Mouse (Mus musculus) stomach, postnatal 0 days (tissue): ENCODE measurements around the gene Stxbp4. TPM values are rescaled to one million over a fixed set of nuclear protein-coding genes. Genes with fewer than 3 reads are reported as not detected.

Experiments
- ATAC-seq: fragments of 200-750 bp; cut with Nextera tagmentation; 2 replicates; pipeline ENCODE4 v1.8.0; 2017; ENCODE audit not compliant: low FRiP score, low TSS enrichment
- DNase-seq: peaks from one replicate; pipeline ENCODE4 v3.0.0-alpha.2; 2016; ENCODE audit warnings: low spot score
- H3K27ac ChIP-seq: fragments of 300-500 bp; sonication (generic); replicated peaks from 2 replicates; pipeline ENCODE4 v1.5.1; 2014; ENCODE audit warnings: mild to moderate bottlenecking, control low read depth
- H3K27me3 ChIP-seq: fragments of 300-500 bp; sonication (generic); 2 replicates; pipeline ENCODE4 v1.6.1; 2014; ENCODE audit warnings: low read length; ENCODE audit not compliant: control insufficient read depth, insufficient read depth
- H3K36me3 ChIP-seq: fragments of 300-500 bp; sonication (generic); 2 replicates; pipeline ENCODE4 v1.6.1; 2014; ENCODE audit warnings: low read length, mixed read lengths; ENCODE audit not compliant: control insufficient read depth, insufficient read depth
- H3K4me1 ChIP-seq: fragments of 300-500 bp; sonication (generic); replicated peaks from 2 replicates; pipeline ENCODE4 v1.6.1; 2014; ENCODE audit warnings: antibody characterized with exemption; ENCODE audit not compliant: control insufficient read depth, insufficient read depth
- H3K4me2 ChIP-seq: fragments of 300-500 bp; sonication (generic); replicated peaks from 2 replicates; pipeline ENCODE4 v1.6.1; 2014; ENCODE audit warnings: low read depth, mild to moderate bottlenecking, control low read depth, moderate library complexity
- H3K4me3 ChIP-seq: fragments of 300-500 bp; sonication (generic); 2 replicates; pipeline ENCODE4 v1.5.1; 2014; ENCODE audit warnings: low read depth, low read length, control low read depth
- H3K9ac ChIP-seq: fragments of 300-500 bp; sonication (generic); 2 replicates; pipeline ENCODE4 v1.6.1; 2014; ENCODE audit warnings: mild to moderate bottlenecking, low read length, control low read depth, mixed read lengths
- H3K9me3 ChIP-seq: fragments of 300-500 bp; sonication (generic); 2 replicates; pipeline ENCODE4 v1.6.1; 2016; ENCODE audit warnings: low read length; ENCODE audit not compliant: control insufficient read depth
- CTCF ChIP-seq: IDR thresholded peaks from 2 replicates; pipeline ENCODE4 v1.5.1; 2016; ENCODE audit warnings: antibody characterized with exemption, low read depth, mild to moderate bottlenecking, moderate library complexity
- EP300 ChIP-seq: optimal IDR thresholded peaks from 2 replicates; pipeline ENCODE3; 2016; ENCODE audit warnings: antibody characterized with exemption
- WGBS: fragments of 180-500 bp; shearing (Covaris S2); extraction: QIAGEN DNeasy Blood & Tissue Kit; methylation state at CpG from one replicate; pipeline ENCODE4 v1.1.7; 2014; 5-methylcytosine and 5-hydroxymethylcytosine counted together
- polyA plus RNA-seq: library from polyadenylated mRNA; unstranded; fragments of >200 nt; fragmentation: Nextera tagmentation; extraction: Ambion mirVana; gene quantifications from 2 replicates; pipeline ENCODE4 v1.2.1, GENCODE M21; 2015

Stxbp4 gene
- polyA plus RNA-seq, 1 experiment from 2014 or later, result 2.7 TPM

DNA sequence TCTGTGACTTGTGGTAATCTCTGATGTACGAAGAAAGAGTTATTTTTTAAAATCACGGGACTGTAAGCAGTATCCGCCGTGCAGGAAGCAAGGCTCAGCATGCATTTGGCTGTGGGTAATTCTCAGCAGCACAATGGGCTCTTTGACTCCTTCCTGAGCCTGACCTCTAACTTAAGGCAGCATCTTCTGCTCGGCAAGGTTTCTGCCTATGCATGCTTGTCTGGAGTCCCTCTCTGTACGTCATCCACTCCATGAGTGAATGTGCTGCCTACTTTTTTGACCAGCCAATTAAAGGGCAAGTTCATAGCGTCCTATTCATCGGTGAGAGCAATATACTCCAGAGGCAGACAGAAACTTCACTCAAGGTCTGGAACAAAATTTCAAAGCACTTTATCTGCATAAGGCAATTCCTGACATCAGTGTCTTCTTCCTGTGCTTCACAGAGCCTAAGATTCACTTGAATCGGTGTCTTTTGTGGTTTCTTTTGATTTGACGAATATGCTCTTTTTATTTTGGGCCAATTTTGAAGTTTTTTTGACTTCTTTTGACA lies 173.8 kb downstream of the Stxbp4 start:
- no peak for DNase-seq
- no peak overlapping the region for H3K9ac ChIP-seq
- H3K27me3 ChIP-seq, result no peaks in the 10 kb centered on the region
- H3K4me3 ChIP-seq, result no peak overlapping the region
- WGBS, result 73% methylated on average over 10 of the region's 10 CpGs
- TF ChIP-seq EP300 (no peak), CTCF (no peak)
- H3K9me3 ChIP-seq, result no peaks in the 10 kb centered on the region
- H3K36me3 ChIP-seq, result no peaks in the 10 kb centered on the region
- no peak overlapping the region for H3K27ac ChIP-seq
- ATAC-seq, result no peak
- H3K4me1 ChIP-seq, result no peaks in the 10 kb centered on the region
- no peak overlapping the region for H3K4me2 ChIP-seq

DNA sequence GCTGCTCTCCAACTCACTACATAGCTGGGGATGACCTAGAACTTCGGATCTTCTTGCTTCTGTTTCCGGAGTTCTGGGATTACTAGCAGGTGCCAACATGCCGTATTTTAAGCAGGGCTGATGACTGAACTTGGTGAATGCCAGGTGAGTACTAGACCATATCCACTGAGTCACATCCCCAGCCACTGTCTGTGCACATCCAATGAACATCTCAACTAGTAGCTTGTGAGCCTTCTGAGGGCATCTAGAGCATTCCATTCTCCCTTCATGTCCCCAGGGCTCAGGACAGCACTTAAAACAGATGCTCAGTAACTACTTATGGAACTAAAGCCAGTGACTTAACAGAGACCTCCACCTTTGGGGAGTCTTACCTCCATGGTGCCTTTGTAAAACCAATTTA lies 177.4 kb downstream of the Stxbp4 start:
- Histone ChIP-seq H3K4me2 (no peak overlapping the region), H3K27me3 (no peaks in the 10 kb centered on the region), H3K9me3 (no peaks in the 10 kb centered on the region), H3K4me3 (no peak overlapping the region), H3K36me3 (no peaks in the 10 kb centered on the region), H3K9ac (no peak overlapping the region), H3K27ac (no peak overlapping the region), H3K4me1 (no peaks in the 10 kb centered on the region)
- DNase-seq (no peak), ATAC-seq (no peak)
- TF ChIP-seq EP300, result no peak
- TF ChIP-seq CTCF, result no peak
- 91% methylated on average over 3 of the region's 3 CpGs for WGBS

DNA sequence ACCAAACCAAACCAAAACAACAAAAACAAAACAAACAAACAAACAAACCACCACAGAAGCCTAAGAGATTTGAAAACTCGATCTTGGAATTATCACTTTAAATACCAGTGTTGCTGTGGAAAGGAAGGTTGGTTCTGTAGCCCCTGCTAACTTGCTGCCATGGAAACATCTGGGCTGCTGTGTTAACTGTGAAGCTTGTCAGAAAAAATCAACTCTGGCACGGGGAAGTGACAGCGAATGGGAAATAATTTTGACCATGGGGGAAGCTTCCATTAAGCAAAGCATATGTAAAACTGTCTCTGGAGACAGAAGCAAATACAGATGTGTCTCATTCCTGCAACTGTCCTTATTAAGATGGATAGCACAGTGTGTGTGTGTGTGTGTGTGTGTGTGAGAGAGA lies 185.8 kb downstream of the Stxbp4 start:
- no peaks in the 10 kb centered on the region for H3K4me1 ChIP-seq

DNA sequence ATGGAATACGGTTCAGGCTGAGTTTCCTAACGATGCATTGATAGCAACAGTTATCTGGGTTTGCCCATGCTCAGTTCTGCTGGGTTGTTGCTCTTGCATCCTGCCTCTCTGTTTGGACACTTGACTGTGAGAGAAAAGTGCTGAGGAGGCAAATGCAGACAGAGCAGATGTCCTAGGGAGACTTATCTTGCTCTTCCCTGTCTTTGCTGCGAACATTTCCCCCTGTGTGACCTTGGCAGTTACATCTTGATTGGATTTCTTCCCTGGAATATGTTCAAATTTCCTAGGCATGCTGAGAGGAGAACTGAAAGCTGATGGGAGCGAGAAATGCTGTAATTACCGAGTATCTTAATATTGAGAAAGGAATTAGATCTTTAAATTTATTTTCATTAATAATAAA lies 186.4 kb downstream of the Stxbp4 start:
- Histone ChIP-seq H3K4me2 (no peak overlapping the region), H3K36me3 (no peaks in the 10 kb centered on the region), H3K27me3 (no peaks in the 10 kb centered on the region), H3K4me3 (no peak overlapping the region), H3K4me1 (no peaks in the 10 kb centered on the region), H3K9me3 (no peaks in the 10 kb centered on the region), H3K9ac (no peak overlapping the region), H3K27ac (no peak overlapping the region)
- TF ChIP-seq CTCF (no peak), EP300 (no peak)
- DNase-seq (no peak), ATAC-seq (no peak)
- WGBS, result 72% methylated on average over 5 of the region's 5 CpGs

More for the DNA sequence above, 185.8 kb downstream of the Stxbp4 start:
- H3K27ac ChIP-seq, result no peak overlapping the region
- H3K36me3 ChIP-seq, result no peaks in the 10 kb centered on the region
- no peak overlapping the region for H3K4me2 ChIP-seq
- WGBS, result 52% methylated on average over 3 of the region's 3 CpGs
- no peak overlapping the region for H3K9ac ChIP-seq
- TF ChIP-seq CTCF (no peak), EP300 (no peak)
- ATAC-seq, result no peak
- no peaks in the 10 kb centered on the region for H3K9me3 ChIP-seq
- no peak overlapping the region for H3K4me3 ChIP-seq
- H3K27me3 ChIP-seq, result no peaks in the 10 kb centered on the region
- DNase-seq, result no peak

GRCm38 (mm10) chr11:90442462-90442861 lies 195.4 kb downstream of the Stxbp4 start:
- Histone ChIP-seq H3K9me3 (no peaks in the 10 kb centered on the region), H3K27ac (no peak overlapping the region), H3K27me3 (no peaks in the 10 kb centered on the region), H3K4me2 (no peak overlapping the region), H3K4me1 (no peaks in the 10 kb centered on the region; the same call in 1 of the 2 replicates), H3K4me3 (no peak overlapping the region), H3K36me3 (no peaks in the 10 kb centered on the region), H3K9ac (no peak overlapping the region)
- DNase-seq (no peak), ATAC-seq (no peak)
- no peak for TF ChIP-seq EP300
- TF ChIP-seq CTCF, result no peak
- WGBS, result 74% methylated on average over 2 of the region's 2 CpGs

- Histone ChIP-seq H3K9ac (no peak overlapping the region), H3K4me1 (no peaks in the 10 kb centered on the region; the same call in 1 of the 2 replicates), H3K27ac (no peak overlapping the region), H3K4me3 (no peak overlapping the region), H3K27me3 (no peaks in the 10 kb centered on the region), H3K36me3 (no peaks in the 10 kb centered on the region), H3K9me3 (no peaks in the 10 kb centered on the region), H3K4me2 (no peak overlapping the region)
- TF ChIP-seq EP300 (no peak), CTCF (no peak)
- ATAC-seq (no peak), DNase-seq (no peak)
- WGBS, result 85% methylated on average over 3 of the region's 3 CpGs
Observed at GRCm38 (mm10) chr11:90440851-90441250, 197.0 kb downstream of the Stxbp4 start.
